Mouse (Mus musculus): ENCODE measurements at regions not wholly inside any gene's neighbourhood (a gene's known extent, or its start where the extent isn't known, plus 50 kb on each side); places are given as distances from the start of the nearest gene placed in this dataset.

- ATAC-seq (ENCODE audit: insufficient number of reproducible peaks, low FRiP score, low TSS enrichment): no peak
Observed at GRCm38 (mm10) chr15:69165482-69165801, 2664.7 kb upstream of the Lrrc6 start.

DNA sequence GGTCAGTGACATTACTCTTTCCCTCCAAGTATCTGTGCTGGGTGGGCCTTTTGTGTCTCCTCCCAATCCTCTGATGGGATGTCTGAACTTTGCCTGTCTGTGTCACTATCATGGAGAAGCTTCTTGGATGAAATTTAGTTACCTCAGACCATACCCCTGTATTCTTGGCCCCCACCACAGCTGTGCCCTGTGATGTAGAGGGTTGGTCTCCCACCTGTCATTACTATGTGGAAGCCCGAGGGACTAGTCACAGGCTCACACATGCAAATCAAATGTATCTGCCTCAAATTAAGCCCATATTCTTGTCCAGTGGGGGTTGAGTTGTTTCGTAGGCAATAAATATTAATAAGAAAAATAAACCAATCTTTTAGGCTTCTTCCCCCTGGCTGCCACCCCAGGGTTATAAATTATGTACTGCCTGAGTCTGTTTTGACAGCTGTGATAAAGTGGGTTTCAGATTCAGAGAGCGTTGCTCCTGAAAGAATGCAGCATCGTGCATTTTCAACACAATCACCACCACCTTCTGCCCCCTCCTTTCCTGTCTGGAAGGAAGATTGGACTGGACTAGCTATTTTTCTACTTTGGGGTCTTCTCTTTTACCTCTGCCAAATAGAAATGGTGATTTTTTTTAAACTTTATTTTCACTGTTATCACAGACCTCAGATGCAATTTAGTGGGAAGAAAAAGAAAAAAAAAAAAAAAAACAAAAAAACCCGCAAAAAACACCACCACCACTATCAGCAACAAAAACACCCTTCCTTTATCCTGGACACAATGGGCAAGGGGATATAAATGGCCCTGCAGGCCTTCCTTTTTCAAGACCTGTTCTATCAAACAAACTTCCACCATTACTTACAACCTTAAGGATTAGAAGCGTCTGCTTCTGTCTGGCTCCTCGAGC is 2664.1 kb upstream of the Lrrc6 start:
- no peak for ATAC-seq (ENCODE audit: insufficient number of reproducible peaks, low FRiP score, low TSS enrichment)

GRCm38 (mm10) chr15:69161036-69161435 is 2660.3 kb upstream of the Lrrc6 start:
- peak; percentile 49; the same call in 1 of the 2 replicates for ATAC-seq (ENCODE audit: insufficient number of reproducible peaks, low FRiP score, low TSS enrichment)

DNA sequence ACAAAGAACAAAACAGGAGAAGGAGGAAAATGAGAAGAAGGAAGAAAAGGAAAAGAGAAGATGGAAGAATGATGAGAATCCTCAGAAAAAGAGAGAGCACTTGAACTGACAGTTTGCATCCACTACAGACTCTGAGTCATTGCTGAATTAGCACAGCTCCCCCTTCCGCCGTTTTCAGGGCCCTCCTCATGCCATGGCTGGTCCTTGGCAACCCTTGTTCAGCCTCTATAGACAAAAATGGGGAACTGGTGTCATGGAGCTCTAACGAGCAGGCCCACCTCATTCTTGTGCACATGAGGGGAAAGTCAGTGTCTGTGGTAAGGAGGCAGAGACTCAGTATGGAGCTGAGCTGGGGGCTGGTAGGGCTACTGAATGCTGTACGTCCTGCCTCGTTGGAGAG is 2657.4 kb upstream of the Lrrc6 start:
- ATAC-seq (ENCODE audit: insufficient number of reproducible peaks, low FRiP score, low TSS enrichment): no peak
